Mouse (Mus musculus) intestine, embryonic 16.5 days (tissue): ENCODE measurements around the gene Nlrp9b. TPM values are rescaled to one million over a fixed set of nuclear protein-coding genes. Genes with fewer than 3 reads are reported as not detected.
"Not testable (repeated sequence)": the region's sequence is repeated elsewhere in the genome, so short reads cannot be mapped to it uniquely, and the experiment has no call there.

Experiments
- ATAC-seq: fragments of 200-750 bp; cut with Nextera tagmentation; 2 replicates; pipeline ENCODE4 v1.8.0; 2017; ENCODE audit warnings: moderate TSS enrichment, moderate library complexity
- H3K27ac ChIP-seq: fragments of 300-500 bp; sonication (generic); 2 replicates; pipeline ENCODE4 v1.5.1; 2014; ENCODE audit warnings: mild to moderate bottlenecking, low read length
- H3K27me3 ChIP-seq: fragments of 300-500 bp; sonication (generic); replicated peaks from 2 replicates; pipeline ENCODE4 v1.6.1; 2014; ENCODE audit warnings: low read length, control low read depth, mixed read lengths; ENCODE audit not compliant: control insufficient read depth, insufficient read depth
- H3K36me3 ChIP-seq: fragments of 300-500 bp; sonication (generic); 2 replicates; pipeline ENCODE4 v1.6.1; 2014; ENCODE audit warnings: low read length, control low read depth; ENCODE audit not compliant: control insufficient read depth, insufficient read depth
- H3K4me1 ChIP-seq: fragments of 300-500 bp; sonication (generic); 2 replicates; pipeline ENCODE4 v1.6.1; 2014; ENCODE audit warnings: low read length, control low read depth, mixed read lengths; ENCODE audit not compliant: control insufficient read depth, insufficient read depth
- H3K4me2 ChIP-seq: fragments of 300-500 bp; sonication (generic); 2 replicates; pipeline ENCODE4 v1.6.1; 2014; ENCODE audit warnings: low read depth, low read length, control low read depth
- H3K4me3 ChIP-seq: fragments of 300-500 bp; sonication (generic); 2 replicates; pipeline ENCODE4 v1.5.1; 2014; ENCODE audit warnings: mild to moderate bottlenecking, low read length
- H3K9ac ChIP-seq: fragments of 300-500 bp; sonication (generic); 2 replicates; pipeline ENCODE4 v1.6.1; 2014; ENCODE audit warnings: low read depth, low read length
- H3K9me3 ChIP-seq: fragments of 300-500 bp; sonication (generic); 2 replicates; pipeline ENCODE4 v1.6.1; 2016; ENCODE audit warnings: low read length, control low read depth; ENCODE audit not compliant: control insufficient read depth
- WGBS: fragments of 180-500 bp; shearing (Covaris S2); extraction: QIAGEN DNeasy Blood & Tissue Kit; methylation state at CpG from one replicate; pipeline ENCODE4 v1.1.7; 2014; 5-methylcytosine and 5-hydroxymethylcytosine counted together
- polyA plus RNA-seq: library from polyadenylated mRNA; unstranded; fragments of >200 nt; fragmentation: Nextera tagmentation; extraction: Ambion mirVana; gene quantifications from 2 replicates; pipeline ENCODE4 v1.2.1, GENCODE M21; 2015

The Nlrp9b gene
- polyA plus RNA-seq: 0.75 and 0.76 TPM in 2 replicates

- not testable (repeated sequence) for H3K4me3 ChIP-seq, H3K27ac ChIP-seq, H3K36me3 ChIP-seq, H3K9ac ChIP-seq, H3K27me3 ChIP-seq, H3K9me3 ChIP-seq, H3K4me2 ChIP-seq, H3K4me1 ChIP-seq, ATAC-seq
- WGBS: 69% methylated on average over 8 of the region's 8 CpGs
Measured at GRCm38 (mm10) chr7:19991165-19991564, at the start of gene Nlrp9b. Nlrp9b (plus strand) TSS chr7:19991465.

- H3K36me3 ChIP-seq: no peaks in the 10 kb centered on the region
- H3K4me3 ChIP-seq: no peak overlapping the region
- no peaks in the 10 kb centered on the region for H3K27me3 ChIP-seq
- no peak overlapping the region for H3K9ac ChIP-seq
- peaks cover 9% of the 10 kb centered on the region for H3K4me1 ChIP-seq
- no peak overlapping the region for H3K27ac ChIP-seq
- no peak overlapping the region for H3K4me2 ChIP-seq
- ATAC-seq: no peak
- H3K9me3 ChIP-seq: no peaks in the 10 kb centered on the region
- WGBS: 90% methylated on average over 8 of the region's 8 CpGs
Measured at GRCm38 (mm10) chr7:19944709-19945108, 46.6 kb upstream of the Nlrp9b start.

- H3K4me2 ChIP-seq: no peak overlapping the region
- no peak for ATAC-seq
- WGBS: 86% methylated on average over 5 of the region's 5 CpGs
Measured at GRCm38 (mm10) chr7:19945201-19945600, 46.1 kb upstream of the Nlrp9b start.

GRCm38 (mm10) chr7:19945821-19946515 is 45.3 kb upstream of the Nlrp9b start:
- ATAC-seq: peak; percentile 72
- 67% methylated on average over 13 of the region's 13 CpGs for WGBS
- H3K9me3 ChIP-seq: no peaks in the 10 kb centered on the region
- H3K36me3 ChIP-seq: no peaks in the 10 kb centered on the region
- no peak overlapping the region for H3K9ac ChIP-seq
- peak overlapping the region; percentile 23 for H3K27ac ChIP-seq
- H3K27me3 ChIP-seq: no peaks in the 10 kb centered on the region
- no peak overlapping the region; the same call in 1 of the 2 replicates for H3K4me2 ChIP-seq
- H3K4me3 ChIP-seq: no peak overlapping the region
- no peaks in the 10 kb centered on the region for H3K4me1 ChIP-seq

More at GRCm38 (mm10) chr7:19945201-19945600, 46.1 kb upstream of the Nlrp9b start:
- Histone ChIP-seq H3K9me3 (no peaks in the 10 kb centered on the region), H3K27me3 (no peaks in the 10 kb centered on the region), H3K4me3 (no peak overlapping the region), H3K9ac (no peak overlapping the region), H3K4me1 (peaks cover 6% of the 10 kb centered on the region), H3K36me3 (no peaks in the 10 kb centered on the region), H3K27ac (no peak overlapping the region)

- Histone ChIP-seq H3K9me3 (no peaks in the 10 kb centered on the region), H3K9ac (no peak overlapping the region), H3K27me3 (no peaks in the 10 kb centered on the region), H3K4me1 (peaks cover 9% of the 10 kb centered on the region), H3K4me3 (no peak overlapping the region), H3K36me3 (no peaks in the 10 kb centered on the region), H3K4me2 (no peak overlapping the region), H3K27ac (no peak overlapping the region)
- 81% methylated on average over 12 of the region's 12 CpGs for WGBS
- ATAC-seq: no peak
Measured at GRCm38 (mm10) chr7:19948956-19949355, 42.3 kb upstream of the Nlrp9b start.

- H3K4me2 ChIP-seq: peak overlapping the region; percentile 31; the same call in 1 of the 2 replicates
- no peaks in the 10 kb centered on the region for H3K9me3 ChIP-seq
- no peak for ATAC-seq
- H3K4me3 ChIP-seq: peak overlapping the region; percentile 7
- H3K27me3 ChIP-seq: no peaks in the 10 kb centered on the region
- 0 out of 2 replicates have a peak overlapping the region, but pooled peaks have one; percentile 36 for H3K9ac ChIP-seq
- peaks cover 9% of the 10 kb centered on the region for H3K4me1 ChIP-seq
- 54% methylated on average over 10 of the region's 10 CpGs for WGBS
- no peaks in the 10 kb centered on the region for H3K36me3 ChIP-seq
- H3K27ac ChIP-seq: peak overlapping the region; percentile 7; the same call in 1 of the 2 replicates
Measured at GRCm38 (mm10) chr7:19949996-19950395, 41.3 kb upstream of the Nlrp9b start.

GRCm38 (mm10) chr7:19950589-19950988 is 40.7 kb upstream of the Nlrp9b start, which contains the start of gene Igsf23:
Igsf23 (minus strand) TSS chr7:19950756.
- peak within 1 kb of the TSS; percentile 7 for H3K4me3 ChIP-seq
- peak within 1 kb of the TSS; percentile 36; the same call in 1 of the 2 replicates for H3K9ac ChIP-seq
- whole genome bisulfite sequencing: 33% methylated on average over 9 of the region's 9 CpGs
- H3K27ac ChIP-seq: peak within 1 kb of the TSS; percentile 7; the same call in 1 of the 2 replicates
- H3K4me1 ChIP-seq: peaks cover 9% of the 10 kb centered on the region
- no peaks in the 10 kb centered on the region for H3K36me3 ChIP-seq
- H3K27me3 ChIP-seq: no peaks in the 10 kb centered on the region
- no peaks in the 10 kb centered on the region for H3K9me3 ChIP-seq
- peak within 1 kb of the TSS; percentile 31 for H3K4me2 ChIP-seq
- peak; percentile 73 for ATAC-seq

GRCm38 (mm10) chr7:19952320-19952986 is 38.8 kb upstream of the Nlrp9b start:
- Histone ChIP-seq H3K27me3 (no peaks in the 10 kb centered on the region), H3K4me2 (no peak overlapping the region), H3K9ac (no peak overlapping the region), H3K9me3 (no peaks in the 10 kb centered on the region), H3K27ac (peak overlapping the region; percentile 36), H3K36me3 (no peaks in the 10 kb centered on the region), H3K4me3 (no peak overlapping the region), H3K4me1 (peaks cover 9% of the 10 kb centered on the region)
- 48% methylated on average over 10 of the region's 10 CpGs for WGBS
- ATAC-seq: peak; percentile 79

- no peak overlapping the region for H3K9ac ChIP-seq
- H3K27ac ChIP-seq: peak overlapping the region; percentile 36
- no peaks in the 10 kb centered on the region for H3K27me3 ChIP-seq
- H3K4me2 ChIP-seq: no peak overlapping the region
- H3K9me3 ChIP-seq: no peaks in the 10 kb centered on the region
- no peak for ATAC-seq
- WGBS: 40% methylated on average over 9 of the region's 9 CpGs
- no peaks in the 10 kb centered on the region for H3K36me3 ChIP-seq
- no peak overlapping the region for H3K4me3 ChIP-seq
- peaks cover 9% of the 10 kb centered on the region for H3K4me1 ChIP-seq
Measured at GRCm38 (mm10) chr7:19953054-19953453, 38.2 kb upstream of the Nlrp9b start.
